Mouse (Mus musculus): Measurements from ENCODE around the gene Ppp2r5e.
"Not testable (repeated sequence)": the region's sequence is repeated elsewhere in the genome, so short reads cannot be mapped to it uniquely, and the experiment has no call there.

Ppp2r5e gene

GRCm38 (mm10) chr12:75450011-75450410 lies 146.0 kb downstream of the Ppp2r5e start:
- DNase-seq (ENCODE audit: low read depth in 1 of 2, low spot score in 2 of 2): no peak

GRCm38 (mm10) chr12:75449475-75449966 lies 146.5 kb downstream of the Ppp2r5e start:
- DNase-seq (ENCODE audit: low read depth in 1 of 2, low spot score in 2 of 2): no peak

- DNase-seq (ENCODE audit: low read depth in 1 of 2, low spot score in 2 of 2): peak; percentile 42 to 45
These were observed 147.1 kb downstream of the Ppp2r5e start for GRCm38 (mm10) chr12:75448921-75449320.

GRCm38 (mm10) chr12:75446245-75446644 lies 149.8 kb downstream of the Ppp2r5e start:
- DNase-seq (ENCODE audit: low read depth in 1 of 2, low spot score in 2 of 2): no peak

DNA sequence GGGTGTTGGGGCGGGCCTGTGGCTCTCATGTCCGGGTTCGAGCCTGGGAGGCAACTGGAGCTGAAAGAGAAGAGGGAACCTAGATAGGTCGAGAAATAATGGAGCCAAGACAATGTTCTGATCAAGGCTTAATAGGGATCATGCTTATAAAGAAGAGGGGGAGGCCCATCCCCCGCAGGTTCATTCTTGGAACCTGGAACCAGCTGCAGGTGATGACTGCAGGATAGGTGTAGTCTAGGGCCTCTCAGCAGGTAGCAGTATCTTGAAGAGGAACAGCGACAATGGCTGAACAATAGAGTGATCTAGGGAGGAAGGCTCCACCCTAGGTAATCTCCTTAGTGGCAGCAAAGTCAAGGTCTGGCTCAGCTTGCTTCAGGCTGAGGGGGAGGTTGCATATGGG lies 163.6 kb downstream of the Ppp2r5e start:
- not testable (repeated sequence) for DNase-seq (ENCODE audit: low read depth in 1 of 2, low spot score in 2 of 2)

DNA sequence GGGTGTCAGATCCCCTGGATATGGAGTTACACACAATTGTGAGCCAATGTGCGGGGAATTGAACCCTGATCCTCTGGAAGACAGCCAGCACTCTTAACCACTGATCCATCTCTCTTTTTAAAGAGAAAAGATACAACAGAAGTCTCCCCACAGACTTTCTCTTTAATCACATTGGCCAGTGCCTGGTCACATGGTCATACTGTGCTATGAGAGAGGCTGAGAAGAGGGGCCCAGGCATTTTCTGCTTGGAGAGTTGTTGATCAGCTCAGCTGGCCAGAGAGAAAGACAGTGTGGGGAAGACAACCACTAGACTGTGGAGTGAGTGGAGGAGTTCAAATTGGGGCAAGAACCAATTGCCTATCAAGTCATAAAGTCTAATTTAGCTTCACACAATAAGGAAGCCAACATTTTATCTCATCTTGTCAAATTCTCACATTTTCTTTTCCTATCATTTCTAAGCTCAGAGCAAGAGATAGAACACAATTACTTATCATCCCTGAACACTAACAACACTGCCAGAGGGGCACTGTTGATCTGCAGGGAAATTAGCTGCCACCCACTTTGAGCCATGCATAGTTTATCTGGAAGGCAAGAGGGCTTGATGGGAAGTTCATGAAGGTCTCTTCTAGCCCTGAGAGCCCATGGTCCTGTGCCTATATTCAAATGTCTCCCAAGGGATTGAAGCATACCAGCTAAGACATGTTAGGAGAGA lies 166.2 kb downstream of the Ppp2r5e start:
- no peak for DNase-seq (ENCODE audit: low read depth in 1 of 2, low spot score in 2 of 2)

GRCm38 (mm10) chr12:75428719-75429118 lies 167.3 kb downstream of the Ppp2r5e start:
- no peak for DNase-seq (ENCODE audit: low read depth in 1 of 2, low spot score in 2 of 2)

DNA sequence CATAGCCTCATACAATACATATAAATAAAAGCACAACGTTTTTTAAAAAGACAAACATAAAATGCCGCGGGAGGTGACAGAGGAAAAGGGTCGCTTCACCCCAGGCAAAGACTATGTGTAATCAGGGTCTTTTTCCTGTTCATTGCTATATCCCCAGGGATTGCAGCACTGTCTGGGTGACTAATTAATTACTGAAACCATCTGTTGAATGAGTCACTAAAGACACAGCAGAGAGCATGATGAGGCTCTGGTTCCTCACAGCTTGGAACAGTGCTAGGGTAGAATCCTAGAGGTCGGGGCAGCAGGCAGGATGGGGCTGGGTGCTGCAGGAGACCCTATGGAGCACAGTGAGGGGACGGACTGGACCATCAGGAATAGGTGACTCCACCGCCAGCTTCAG lies 170.2 kb downstream of the Ppp2r5e start:
- DNase-seq (ENCODE audit: low read depth in 1 of 2, low spot score in 2 of 2): no peak

DNA sequence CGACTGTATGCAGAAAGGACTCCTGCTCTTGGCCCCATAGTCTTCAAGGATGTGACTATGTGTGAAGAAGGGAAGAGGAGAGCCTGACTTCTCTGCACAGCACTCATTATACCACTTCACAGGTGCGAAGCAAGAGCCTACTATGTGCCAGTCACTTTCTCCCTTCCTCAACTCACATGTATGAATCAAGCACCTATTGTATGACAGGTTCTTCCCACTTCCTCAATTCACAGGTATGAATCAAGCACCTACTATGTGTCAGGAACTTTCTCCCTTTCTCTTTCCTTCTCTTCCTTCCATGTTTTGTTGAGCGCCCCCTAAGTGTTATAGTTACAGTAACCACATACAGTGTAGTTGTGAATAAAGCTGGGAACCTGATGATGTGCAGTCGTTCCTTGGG lies 171.2 kb downstream of the Ppp2r5e start:
- no peak for DNase-seq (ENCODE audit: low read depth in 1 of 2, low spot score in 2 of 2)

DNA sequence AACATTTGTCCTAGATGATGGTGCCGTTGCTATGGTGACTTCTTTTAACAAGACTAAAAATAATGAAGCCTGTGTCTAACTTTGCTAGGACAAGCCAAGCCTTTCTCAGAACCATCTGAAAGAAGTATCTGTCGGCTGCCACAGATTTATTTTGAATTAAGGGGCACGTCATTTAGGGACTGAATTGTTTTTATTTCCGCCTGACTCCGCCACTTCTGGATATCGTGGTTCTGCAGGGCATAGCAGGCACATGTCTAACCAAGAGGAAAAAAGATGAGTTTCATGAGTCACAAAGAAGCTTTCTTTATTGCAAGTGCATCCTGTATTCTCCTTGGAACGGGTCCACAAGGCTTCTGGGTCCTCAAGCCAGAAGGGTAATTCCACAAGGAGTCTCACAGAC lies 171.7 kb downstream of the Ppp2r5e start:
- DNase-seq (ENCODE audit: low read depth in 1 of 2, low spot score in 2 of 2): no peak

- no peak for DNase-seq (ENCODE audit: low read depth in 1 of 2, low spot score in 2 of 2)
These were observed 179.4 kb downstream of the Ppp2r5e start, which contains the start of gene Gphb5 for GRCm38 (mm10) chr12:75416681-75417080. Gene Gphb5, minus strand, starts transcription at chr12:75416781.

DNA sequence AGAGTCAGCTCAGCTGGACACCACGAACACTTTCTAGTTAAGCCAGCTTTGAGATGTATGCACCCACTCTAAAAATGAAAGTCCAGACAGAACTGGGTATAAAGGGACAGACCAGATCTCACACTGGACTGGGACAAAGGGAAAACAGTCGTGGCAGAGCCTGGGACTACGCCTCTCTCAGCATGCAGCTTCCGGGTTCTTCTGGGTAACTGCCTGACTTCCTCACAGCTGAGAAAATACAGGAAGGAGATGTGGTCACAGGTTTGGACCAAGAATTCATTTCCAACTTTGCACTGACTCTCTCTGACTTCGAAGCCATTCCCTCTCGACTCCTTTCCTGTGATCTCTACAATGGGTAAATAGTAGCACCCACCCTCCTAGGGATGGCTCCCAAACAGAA lies 181.1 kb downstream of the Ppp2r5e start:
- no peak for DNase-seq (ENCODE audit: low read depth in 1 of 2, low spot score in 2 of 2)

DNA sequence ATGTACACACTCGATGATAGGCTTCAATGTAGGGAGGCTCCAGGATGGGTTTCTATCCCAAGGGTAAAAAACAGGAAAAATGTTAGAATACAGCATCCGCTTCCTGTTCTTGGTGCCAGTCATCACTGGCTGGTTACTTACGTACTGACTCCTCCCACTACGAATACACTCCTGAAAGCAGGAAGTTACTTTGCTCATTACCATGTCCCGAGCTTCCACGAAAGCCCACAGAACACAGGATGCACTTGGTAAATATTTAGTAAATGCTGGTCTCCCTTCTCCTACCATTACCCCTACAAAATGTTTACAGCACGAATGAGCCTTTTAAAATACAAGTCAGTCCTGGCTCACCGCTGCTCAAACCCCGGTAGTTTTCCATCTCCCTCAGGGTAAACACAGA lies 183.1 kb downstream of the Ppp2r5e start:
- no peak for DNase-seq (ENCODE audit: low read depth in 1 of 2, low spot score in 2 of 2)

Data from monocyte, adult 2 months (primary cell).